Mouse (Mus musculus) kidney, postnatal 14 days (tissue): Measurements from ENCODE around the gene Aldob.

Experiments
- DNase-seq: peaks from one replicate; pipeline ENCODE4 v3.0.0; 2022; ENCODE audit warnings: mixed read lengths

Gene Aldob

DNA sequence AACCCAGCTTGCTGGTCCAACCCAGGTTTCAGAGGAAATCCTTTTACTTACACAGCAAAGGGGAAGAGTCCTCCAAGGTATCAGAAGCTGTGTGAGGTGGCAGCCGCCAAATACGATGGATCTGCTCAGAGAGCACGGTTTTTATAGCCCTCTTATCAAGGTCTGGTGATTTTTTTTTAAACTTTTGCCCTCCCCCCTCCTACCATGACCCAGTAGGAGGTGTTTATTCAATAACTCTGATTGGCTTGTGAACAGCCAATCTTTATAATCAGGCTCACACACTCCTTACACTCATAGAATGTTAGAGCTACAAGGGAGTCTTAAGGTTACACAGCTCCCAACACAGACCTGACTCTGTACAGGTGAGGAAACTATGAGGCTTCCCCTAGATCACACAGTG is at the start of gene Aldob:
Gene Aldob (minus strand): TSS at position 164 of the 400 bp plus-strand sequence.
- DNase-seq, result peak; percentile 81

DNA sequence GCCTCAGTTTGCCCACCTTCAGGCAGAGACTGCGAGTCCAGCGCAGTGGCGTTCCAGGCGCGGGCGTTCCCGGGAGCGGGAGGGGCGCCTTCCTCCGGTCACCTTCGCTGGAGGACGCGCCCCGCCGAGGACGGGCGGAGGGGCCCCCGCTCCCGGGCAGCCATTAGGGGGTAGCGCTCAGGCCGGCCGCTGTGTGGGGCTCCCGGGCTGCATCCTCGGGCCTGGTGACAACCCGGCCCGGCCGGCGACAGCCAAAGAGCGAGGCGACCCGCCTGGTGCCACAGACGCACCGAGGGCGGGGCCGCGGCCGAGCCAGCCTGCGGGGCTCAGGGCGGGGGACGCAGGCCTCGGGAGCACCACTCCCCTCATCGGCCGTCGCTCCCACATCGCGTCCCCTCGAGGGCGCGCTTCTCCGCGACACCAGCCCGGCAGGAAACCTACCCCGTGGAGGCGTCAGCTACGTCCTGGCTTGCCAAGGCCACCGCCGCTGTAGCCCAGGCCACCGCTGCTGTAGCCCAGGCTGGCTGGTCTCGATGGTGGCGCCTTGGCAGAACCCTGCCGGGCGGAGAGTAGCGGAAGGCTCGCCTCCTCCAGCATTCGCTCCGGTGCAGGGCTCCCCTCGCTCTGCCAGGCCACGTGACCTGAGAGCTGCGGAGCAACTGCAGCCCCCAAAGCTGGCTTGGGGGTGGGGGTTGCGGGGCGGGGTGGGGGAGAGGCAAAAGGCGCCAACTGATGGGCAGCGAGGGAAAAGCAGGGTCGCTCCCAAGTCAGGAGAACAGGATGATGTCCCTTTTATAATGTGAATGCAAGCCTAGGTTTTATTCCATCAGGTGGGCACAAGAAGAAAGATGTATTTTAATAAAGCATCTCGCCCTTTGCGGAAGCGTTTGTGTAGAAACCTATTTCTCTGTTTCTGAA is 48.1 kb upstream of the Aldob start, which contains the start of gene Tmem246:
Gene Tmem246 (minus strand): TSS at position 694 of the 918 bp plus-strand sequence.
- DNase-seq, result peak; percentile 82

DNA sequence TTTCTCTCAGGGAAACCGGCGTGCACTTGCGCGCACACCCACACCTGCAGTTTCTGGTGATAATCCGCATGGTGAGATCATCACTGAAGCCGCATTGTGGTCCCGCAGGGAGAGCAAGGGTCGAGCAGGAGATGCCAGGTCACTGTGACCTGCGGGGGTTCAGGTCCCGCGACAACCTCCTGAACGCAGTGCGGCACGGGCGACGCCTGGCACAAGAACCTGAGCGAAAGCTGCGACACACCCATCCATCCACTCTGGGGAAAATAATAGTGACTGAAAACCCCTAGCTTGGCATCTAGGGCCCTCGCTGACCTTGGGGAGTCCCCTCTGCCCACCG is 47.5 kb upstream of the Aldob start:
- DNase-seq, result no peak

- no peak for DNase-seq
These were observed 40.8 kb upstream of the Aldob start for GRCm38 (mm10) chr4:49590152-49590551.

DNA sequence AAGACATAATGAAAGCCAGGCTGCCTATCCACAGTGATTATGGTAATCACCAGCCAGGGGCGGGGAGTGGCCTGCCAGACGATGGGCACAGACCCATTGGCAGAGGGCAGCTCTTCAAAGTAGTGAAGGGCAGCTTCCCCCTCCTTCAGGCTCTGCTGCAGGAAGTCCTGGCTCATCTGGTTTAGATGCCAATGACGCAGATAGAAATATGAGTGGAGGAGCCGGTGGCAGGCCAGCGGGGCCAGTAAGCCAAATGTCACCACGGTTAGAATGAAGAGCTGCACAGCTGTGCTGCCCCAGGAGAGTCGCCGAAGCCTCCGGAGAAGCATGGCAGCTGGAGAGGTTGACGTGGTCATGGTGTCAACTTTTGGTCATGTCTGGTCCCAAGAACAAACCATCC is 37.5 kb upstream of the Aldob start:
- no peak for DNase-seq

GRCm38 (mm10) chr4:49585524-49586101 is 36.3 kb upstream of the Aldob start:
- no peak for DNase-seq

DNA sequence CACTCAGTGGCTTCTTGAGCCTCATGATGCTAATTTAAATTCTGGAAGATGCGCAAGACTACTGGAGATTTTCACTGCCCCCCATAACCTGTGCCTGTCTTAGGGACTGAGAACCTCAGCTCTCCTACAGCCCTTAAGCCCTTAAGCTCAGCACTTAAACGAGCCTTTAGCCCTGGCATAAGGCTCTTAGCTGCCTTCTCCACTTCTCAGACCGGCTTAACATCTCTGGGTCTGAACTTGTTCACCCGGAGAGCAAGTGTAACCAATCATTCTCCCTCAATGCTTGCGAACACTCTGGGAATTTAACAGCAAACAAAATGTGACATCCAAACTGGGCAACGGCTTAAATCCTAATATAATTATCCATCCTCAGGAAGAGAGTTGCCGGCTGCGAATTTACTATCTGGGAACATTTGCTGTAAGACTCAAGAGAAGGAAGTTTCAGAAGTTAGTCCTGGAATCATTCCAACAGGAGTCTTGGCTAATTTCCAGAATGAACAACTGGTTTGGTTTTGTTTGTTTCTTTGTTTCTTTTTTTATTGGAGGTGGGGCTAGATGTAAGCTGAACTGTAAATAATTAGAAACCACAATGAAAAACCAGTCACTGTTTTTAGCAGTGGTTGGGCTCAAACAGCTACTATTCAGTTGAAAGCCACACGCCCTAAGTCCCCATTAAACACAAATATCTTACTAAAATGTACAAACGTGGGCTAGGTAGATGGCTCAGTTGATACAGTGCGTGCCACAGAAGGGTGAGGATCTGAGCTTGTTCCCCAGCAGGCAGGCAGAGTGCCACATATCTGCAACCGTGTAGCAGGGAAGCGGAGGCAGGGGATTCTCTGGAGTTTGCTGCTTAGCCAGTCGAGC is 34.9 kb upstream of the Aldob start:
- DNase-seq, result peak; percentile 54

DNA sequence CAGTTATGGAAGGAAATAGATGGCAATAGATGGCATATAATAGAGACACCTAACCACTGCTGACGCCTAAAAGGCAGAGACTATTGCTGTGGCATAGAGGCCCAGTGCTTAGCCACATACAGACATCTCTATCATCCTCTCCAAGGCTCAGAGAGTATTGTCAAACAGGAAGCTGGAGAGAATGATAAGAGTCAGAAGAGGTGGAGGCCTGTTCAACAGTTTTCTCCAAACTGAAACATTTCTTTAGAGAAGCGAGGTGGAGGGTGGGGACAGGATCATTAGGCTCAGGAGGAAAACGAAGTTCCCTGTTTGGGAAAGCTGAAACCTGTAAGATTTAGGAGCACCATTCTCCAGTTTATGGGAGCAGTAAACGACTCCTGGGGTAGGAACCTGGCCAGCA is 31.9 kb upstream of the Aldob start:
- DNase-seq, result no peak

DNA sequence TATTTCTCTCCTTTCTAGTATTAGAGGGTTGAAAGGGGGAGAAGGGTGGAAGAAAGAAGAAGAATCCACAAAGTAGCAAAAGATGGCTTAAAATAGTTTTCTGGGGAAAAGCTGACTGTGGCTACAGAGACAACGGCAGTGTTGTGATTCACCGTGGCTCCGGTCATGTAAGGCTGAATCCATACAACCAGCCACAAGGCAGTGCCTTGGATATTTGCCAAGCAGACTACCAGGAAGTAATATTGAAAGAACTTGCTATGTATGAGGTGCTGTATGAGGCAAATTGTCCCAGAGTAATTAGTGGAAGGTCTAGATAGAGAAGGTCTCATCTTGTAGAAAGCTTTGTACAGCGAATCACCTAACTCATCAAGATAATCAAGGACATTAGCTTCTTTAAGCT is 22.8 kb upstream of the Aldob start:
- DNase-seq, result no peak

GRCm38 (mm10) chr4:49567613-49568012 is 18.3 kb upstream of the Aldob start:
- peak; percentile 84 for DNase-seq

- DNase-seq, result peak; percentile 94
These were observed 10.8 kb upstream of the Aldob start for GRCm38 (mm10) chr4:49559915-49560772.

- no peak for DNase-seq
These were observed 8.8 kb upstream of the Aldob start for GRCm38 (mm10) chr4:49558181-49558580.

- no peak for DNase-seq
These were observed 8.0 kb upstream of the Aldob start for GRCm38 (mm10) chr4:49557375-49557774.

- peak; percentile 78 for DNase-seq
These were observed 4.0 kb upstream of the Aldob start for GRCm38 (mm10) chr4:49553380-49553779.

DNA sequence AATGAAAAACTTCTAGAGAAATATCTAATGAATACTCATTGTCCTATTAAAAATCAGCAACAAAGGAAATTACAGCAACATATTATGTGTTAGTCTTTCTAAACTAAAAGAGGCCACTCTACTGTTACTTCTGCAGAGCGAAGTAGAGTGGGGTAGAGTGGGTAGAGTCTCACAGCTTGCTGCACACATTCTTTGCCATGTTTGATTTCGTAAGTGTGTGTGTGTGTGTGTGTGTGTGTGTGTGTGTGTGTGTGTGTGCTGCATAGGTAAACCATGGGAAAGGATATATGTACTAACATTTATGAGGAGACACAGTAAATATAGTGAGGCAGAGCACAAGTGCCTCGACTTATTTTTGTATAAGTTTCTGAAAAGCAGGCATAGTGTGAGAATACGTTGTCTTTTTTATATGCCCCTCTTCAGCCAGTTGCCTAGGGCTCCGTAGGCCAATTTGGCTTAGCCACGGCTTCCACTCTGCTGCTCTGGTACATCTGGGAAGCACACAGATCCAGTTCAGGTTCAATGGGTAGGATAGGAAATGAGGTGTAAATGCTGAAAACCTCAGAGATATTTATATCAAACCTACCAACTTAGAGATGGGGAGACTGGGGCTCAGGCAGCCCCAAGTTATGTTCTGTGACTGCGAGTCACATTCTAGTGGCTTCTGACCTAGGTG is 1.7 kb downstream of the Aldob start:
- DNase-seq, result no peak

DNA sequence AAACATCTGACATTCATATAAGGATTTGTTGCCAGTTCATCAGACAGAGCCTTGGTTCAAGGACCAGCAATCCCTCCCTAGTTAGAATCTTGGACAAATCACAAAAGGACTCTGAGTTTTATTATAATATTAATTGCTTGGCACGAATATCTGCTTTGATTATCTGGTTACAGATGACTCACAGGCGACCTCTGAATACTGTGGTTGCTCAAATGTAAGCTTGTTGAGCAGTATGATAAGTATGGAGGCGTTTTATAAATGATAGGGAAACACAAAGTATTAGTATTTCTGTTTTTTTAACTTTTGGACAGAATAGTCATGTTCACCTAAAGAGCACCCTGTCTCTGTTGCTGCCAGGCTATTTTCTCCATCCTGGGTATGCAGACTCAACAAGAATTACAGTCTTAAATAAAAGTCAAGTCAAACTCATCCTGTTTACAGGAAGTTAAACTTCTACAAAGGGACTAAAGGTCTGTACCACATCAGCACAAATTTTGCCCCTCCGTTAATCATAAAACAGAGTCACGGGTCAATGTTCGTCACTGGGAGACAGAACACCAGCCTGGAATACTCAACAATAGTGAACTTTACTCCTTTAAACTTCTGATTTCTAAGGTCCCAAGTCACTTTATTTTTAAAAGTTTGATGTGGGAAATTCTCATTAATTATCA is 2.3 kb downstream of the Aldob start:
- DNase-seq, result peak; percentile 73

DNA sequence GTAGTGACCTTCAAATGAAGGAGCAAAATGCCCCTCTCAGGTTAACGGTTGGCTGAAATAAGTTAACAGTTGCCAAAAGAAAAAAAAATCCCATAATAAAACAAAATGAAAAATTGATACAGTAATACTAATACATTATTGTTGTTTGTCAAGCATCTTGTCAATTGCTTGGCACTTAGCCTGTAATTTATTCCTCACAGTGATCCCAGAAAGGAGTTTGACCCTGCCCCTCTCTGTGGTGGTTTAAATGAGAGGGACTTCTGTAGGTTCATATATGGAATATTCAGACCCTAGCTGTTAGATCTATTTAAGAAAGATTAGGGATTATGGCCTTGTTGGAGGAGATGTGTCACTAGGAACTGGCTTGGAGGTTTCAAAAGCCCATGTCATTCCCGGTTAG is 3.3 kb downstream of the Aldob start:
- no peak for DNase-seq

GRCm38 (mm10) chr4:49540966-49541365 is 8.4 kb downstream of the Aldob start:
- DNase-seq, result no peak

DNA sequence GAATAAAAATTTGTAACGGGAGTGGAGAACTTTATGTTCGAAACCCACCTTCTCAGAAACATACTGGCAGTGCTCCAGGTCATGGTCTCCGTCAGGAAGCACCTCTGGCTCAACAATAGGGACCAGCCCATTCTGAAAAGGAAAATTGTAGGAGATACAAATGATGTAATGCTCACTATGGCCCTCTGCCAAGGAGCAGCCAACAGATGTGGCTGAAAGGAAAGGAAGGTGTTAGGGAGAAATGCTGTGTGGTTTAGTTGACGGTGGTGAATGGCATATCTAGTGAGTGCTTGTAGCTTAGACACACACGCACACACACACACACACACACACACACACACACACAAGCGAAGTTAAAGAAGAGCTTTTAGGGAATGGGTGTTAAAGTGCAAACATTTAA is 9.7 kb downstream of the Aldob start:
- peak; percentile 36 for DNase-seq

DNA sequence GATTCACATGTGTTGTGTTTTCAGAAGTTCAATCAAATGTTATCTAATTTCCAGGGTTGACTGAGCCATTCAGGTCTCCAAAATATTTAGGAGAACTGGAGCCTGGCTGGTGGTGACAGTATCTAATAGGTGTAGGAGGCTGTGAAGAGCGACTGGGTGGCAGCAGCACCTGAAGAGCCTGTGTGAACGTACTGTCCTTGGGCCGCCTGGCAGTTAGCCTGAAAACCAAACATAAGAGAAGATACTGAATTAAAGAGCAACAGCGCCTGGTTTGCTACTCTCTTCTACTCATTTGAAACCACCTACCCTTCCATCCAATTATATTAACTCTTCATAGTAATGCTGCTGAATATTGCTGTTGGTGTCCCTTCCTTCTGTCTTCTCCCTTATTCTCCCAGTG is 12.7 kb downstream of the Aldob start:
- DNase-seq, result no peak

DNA sequence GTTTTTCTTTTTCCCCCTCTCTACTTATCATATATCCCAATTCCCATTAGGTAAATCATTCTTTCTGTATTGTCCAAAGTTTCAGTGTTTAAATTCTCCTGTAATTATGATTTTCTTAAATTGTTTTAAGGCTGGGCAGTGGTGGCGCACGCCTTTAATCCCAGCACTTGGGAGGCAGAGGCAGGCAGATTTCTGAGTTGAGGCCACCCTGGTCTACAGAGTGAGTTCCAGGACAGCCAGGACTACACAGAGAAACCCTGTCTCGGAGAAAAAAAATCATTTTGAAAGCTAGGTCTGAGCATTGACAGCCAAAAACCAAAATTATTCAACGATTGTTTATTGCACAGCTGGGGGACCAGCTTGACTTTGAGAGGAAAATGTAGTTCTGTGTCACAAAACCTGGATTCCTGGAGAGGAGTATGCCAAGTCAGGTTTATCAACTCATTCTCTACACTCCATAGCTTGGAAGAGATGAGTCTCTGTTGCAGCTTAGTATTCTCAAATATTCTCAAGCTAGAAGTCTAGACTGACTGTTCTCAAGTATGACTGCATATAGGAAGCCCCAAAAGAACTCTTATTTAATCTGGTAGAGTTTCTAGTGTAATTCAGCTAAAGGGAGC is 13.6 kb downstream of the Aldob start:
- no peak for DNase-seq
